Mouse (Mus musculus) lung, embryonic 15.5 days (tissue): ENCODE results near the gene Evc. TPM values are rescaled to one million over a fixed set of nuclear protein-coding genes. Genes with fewer than 3 reads are reported as not detected.
A peak's percentile ranks its signal among the peaks of the same experiment; 100 is the strongest.

Experiments used
- ATAC-seq: fragments of 200-750 bp; cut with Nextera tagmentation; 2 replicates; pipeline ENCODE4 v1.8.0; 2017; ENCODE audit warnings: moderate number of reproducible peaks, borderline replicate concordance; ENCODE audit not compliant: low FRiP score, low TSS enrichment; ENCODE audit errors: extremely low read depth
- H3K27ac ChIP-seq: fragments of 300-500 bp; sonication (generic); 2 replicates; pipeline ENCODE4 v1.5.1; 2015; ENCODE audit warnings: moderate library complexity, mild to moderate bottlenecking, inconsistent platforms
- H3K27me3 ChIP-seq: fragments of 300-500 bp; sonication (generic); 2 replicates; pipeline ENCODE4 v1.6.1; 2015; ENCODE audit warnings: inconsistent platforms
- H3K36me3 ChIP-seq: fragments of 300-500 bp; sonication (generic); 2 replicates; pipeline ENCODE4 v1.6.1; 2015; ENCODE audit warnings: inconsistent platforms
- H3K4me1 ChIP-seq: fragments of 300-500 bp; sonication (generic); 2 replicates; pipeline ENCODE4 v1.6.1; 2015; ENCODE audit warnings: inconsistent platforms
- H3K4me2 ChIP-seq: fragments of 300-500 bp; sonication (generic); 2 replicates; pipeline ENCODE4 v1.6.1; 2015; ENCODE audit warnings: inconsistent platforms, mild to moderate bottlenecking, moderate library complexity
- H3K4me3 ChIP-seq: fragments of 300-500 bp; sonication (generic); 2 replicates; pipeline ENCODE4 v1.5.1; 2015; ENCODE audit warnings: mild to moderate bottlenecking, inconsistent platforms
- H3K9ac ChIP-seq: fragments of 300-500 bp; sonication (generic); 2 replicates; pipeline ENCODE4 v1.6.1; 2015; ENCODE audit warnings: inconsistent platforms
- H3K9me3 ChIP-seq: fragments of 300-500 bp; sonication (generic); 2 replicates; pipeline ENCODE4 v1.6.1; 2016; ENCODE audit warnings: inconsistent platforms
- WGBS: fragments of 180-500 bp; shearing (Covaris S2); methylation state at CpG from one replicate; pipeline ENCODE4 v1.1.7; 2015; 5-methylcytosine and 5-hydroxymethylcytosine counted together
- polyA plus RNA-seq: library from polyadenylated mRNA; unstranded; fragments of >200 nt; fragmentation: Nextera tagmentation; extraction: Ambion mirVana; gene quantifications from 2 replicates; pipeline ENCODE4 v1.2.1, GENCODE M21; 2015

Evc gene
- polyA plus RNA-seq, 1 experiment from 2014 or later, result 19.8 TPM

- Histone ChIP-seq H3K9me3 (no peaks in the 10 kb centered on the region), H3K9ac (peak within 1 kb of the TSS; percentile 72), H3K4me3 (peak within 1 kb of the TSS; percentile 73), H3K4me2 (peak within 1 kb of the TSS; percentile 92), H3K36me3 (no peaks in the 10 kb centered on the region), H3K27me3 (no peaks in the 10 kb centered on the region), H3K27ac (peak within 1 kb of the TSS; percentile 78), H3K4me1 (peaks cover 37% of the 10 kb centered on the region)
- WGBS, result under 1% methylated on average over 27 of the region's 27 CpGs
- peak; percentile 83 for ATAC-seq
These were observed 1.6 kb upstream of the Evc start, which contains the start of gene Evc2 for GRCm38 (mm10) chr5:37338288-37338687. TSS of gene Evc2 (plus strand) at chr5:37338499.

DNA sequence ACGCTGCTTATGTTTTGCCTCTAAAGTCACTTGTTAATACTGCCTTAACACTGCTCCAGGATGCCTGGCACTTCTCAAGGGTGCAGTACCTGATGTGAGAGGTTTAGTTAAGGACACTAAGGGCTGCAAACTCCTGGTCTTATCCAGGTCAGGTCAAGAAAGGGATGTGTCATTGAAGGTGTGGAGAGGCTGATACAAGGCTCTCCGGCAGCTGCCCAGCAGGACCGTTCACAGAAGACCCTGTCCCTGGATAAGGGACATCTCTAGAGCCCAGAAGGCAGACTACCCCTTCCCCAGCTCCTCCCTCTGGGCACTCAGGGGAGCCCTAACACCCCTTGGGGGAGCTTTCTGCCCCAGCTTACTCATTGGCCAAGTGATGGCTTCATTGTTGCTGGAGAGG lies 1.0 kb upstream of the Evc start:
- Histone ChIP-seq H3K4me1 (peaks cover 37% of the 10 kb centered on the region), H3K27me3 (no peaks in the 10 kb centered on the region), H3K9me3 (no peaks in the 10 kb centered on the region), H3K9ac (peak overlapping the region; percentile 72), H3K4me2 (peak overlapping the region; percentile 92), H3K36me3 (no peaks in the 10 kb centered on the region), H3K4me3 (peak overlapping the region; percentile 73), H3K27ac (peak overlapping the region; percentile 78)
- 69% methylated on average over 3 of the region's 3 CpGs for WGBS
- ATAC-seq, result no peak

GRCm38 (mm10) chr5:37335061-37335460 lies 1.6 kb downstream of the Evc start:
- no peak for ATAC-seq
- 55% methylated on average over 3 of the region's 3 CpGs for WGBS
- no peak overlapping the region for H3K4me2 ChIP-seq

DNA sequence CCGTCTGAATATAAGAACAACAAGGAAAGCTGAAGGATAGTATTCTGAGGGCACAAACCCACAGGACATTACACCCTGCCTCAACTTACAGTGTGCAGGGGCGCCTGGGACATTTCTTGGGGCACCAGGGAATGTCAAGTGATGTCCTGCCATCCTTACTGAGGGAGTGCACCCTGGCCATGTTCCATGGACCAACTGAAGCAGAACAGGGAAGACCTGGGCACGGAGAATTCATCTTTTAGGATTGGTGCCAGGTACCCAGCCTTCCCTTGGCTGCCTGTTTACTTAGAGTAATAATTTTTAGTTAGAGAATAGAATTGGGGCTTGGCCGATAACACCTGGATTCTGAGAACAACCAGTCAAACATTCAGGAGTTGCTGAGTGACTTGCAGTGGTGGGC lies 4.6 kb downstream of the Evc start:
- H3K4me3 ChIP-seq, result no peak overlapping the region
- H3K36me3 ChIP-seq, result peaks cover 4% of the 10 kb centered on the region; the same call in 1 of the 2 replicates
- no peak overlapping the region for H3K27ac ChIP-seq
- no peaks in the 10 kb centered on the region for H3K9me3 ChIP-seq
- no peak overlapping the region for H3K9ac ChIP-seq
- WGBS, result 82% methylated on average over 4 of the region's 4 CpGs
- H3K4me2 ChIP-seq, result no peak overlapping the region
- no peaks in the 10 kb centered on the region for H3K27me3 ChIP-seq
- no peak for ATAC-seq
- peaks cover 12% of the 10 kb centered on the region for H3K4me1 ChIP-seq

More at GRCm38 (mm10) chr5:37335061-37335460, 1.6 kb downstream of the Evc start:
- Histone ChIP-seq H3K27ac (no peak overlapping the region), H3K36me3 (no peaks in the 10 kb centered on the region), H3K9ac (no peak overlapping the region), H3K9me3 (no peaks in the 10 kb centered on the region), H3K4me3 (no peak overlapping the region), H3K27me3 (no peaks in the 10 kb centered on the region), H3K4me1 (peaks cover 36% of the 10 kb centered on the region)

DNA sequence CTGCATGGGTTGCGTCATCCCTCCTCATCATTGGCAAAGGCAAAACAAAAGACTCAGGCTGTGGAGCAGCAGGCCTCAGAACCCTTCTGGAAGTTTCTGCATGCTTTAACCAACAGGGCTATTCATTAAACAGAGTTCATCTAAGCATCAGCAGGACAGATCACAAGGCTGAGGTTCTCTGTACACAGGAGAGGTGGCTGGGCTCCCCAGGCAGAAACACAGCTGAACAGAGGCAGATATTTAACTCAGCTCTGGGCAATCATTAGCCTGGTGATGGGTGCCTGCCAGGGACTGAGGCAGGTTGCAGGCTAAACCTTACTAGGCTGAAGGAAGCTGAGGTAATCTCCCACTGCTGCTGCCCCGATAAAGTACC lies 5.6 kb downstream of the Evc start:
- Histone ChIP-seq H3K4me2 (no peak overlapping the region), H3K27ac (no peak overlapping the region), H3K4me3 (no peak overlapping the region), H3K9ac (no peak overlapping the region), H3K9me3 (no peaks in the 10 kb centered on the region), H3K36me3 (peaks cover 6% of the 10 kb centered on the region; the same call in 1 of the 2 replicates), H3K4me1 (peaks cover 7% of the 10 kb centered on the region; the same call in 1 of the 2 replicates), H3K27me3 (no peaks in the 10 kb centered on the region)
- no peak for ATAC-seq
- WGBS, result 94% methylated on average over 2 of the region's 2 CpGs

GRCm38 (mm10) chr5:37330449-37331132 lies 6.1 kb downstream of the Evc start:
- H3K27ac ChIP-seq, result no peak overlapping the region
- H3K27me3 ChIP-seq, result no peaks in the 10 kb centered on the region
- no peak overlapping the region for H3K4me3 ChIP-seq
- no peak overlapping the region for H3K9ac ChIP-seq
- peaks cover 2% of the 10 kb centered on the region; the same call in 1 of the 2 replicates for H3K4me1 ChIP-seq
- no peak for ATAC-seq
- no peaks in the 10 kb centered on the region for H3K9me3 ChIP-seq
- no peak overlapping the region for H3K4me2 ChIP-seq
- H3K36me3 ChIP-seq, result peaks cover 11% of the 10 kb centered on the region; the same call in 1 of the 2 replicates
- 83% methylated on average over 8 of the region's 8 CpGs for WGBS

GRCm38 (mm10) chr5:37326675-37327074 lies 10.0 kb downstream of the Evc start:
- H3K27ac ChIP-seq, result no peak overlapping the region
- H3K4me3 ChIP-seq, result no peak overlapping the region
- ATAC-seq, result no peak
- H3K27me3 ChIP-seq, result no peaks in the 10 kb centered on the region
- peaks cover 18% of the 10 kb centered on the region for H3K36me3 ChIP-seq
- H3K4me1 ChIP-seq, result no peaks in the 10 kb centered on the region
- no peaks in the 10 kb centered on the region for H3K9me3 ChIP-seq
- no peak overlapping the region for H3K9ac ChIP-seq
- WGBS, result 85% methylated on average over 6 of the region's 6 CpGs
- no peak overlapping the region for H3K4me2 ChIP-seq

DNA sequence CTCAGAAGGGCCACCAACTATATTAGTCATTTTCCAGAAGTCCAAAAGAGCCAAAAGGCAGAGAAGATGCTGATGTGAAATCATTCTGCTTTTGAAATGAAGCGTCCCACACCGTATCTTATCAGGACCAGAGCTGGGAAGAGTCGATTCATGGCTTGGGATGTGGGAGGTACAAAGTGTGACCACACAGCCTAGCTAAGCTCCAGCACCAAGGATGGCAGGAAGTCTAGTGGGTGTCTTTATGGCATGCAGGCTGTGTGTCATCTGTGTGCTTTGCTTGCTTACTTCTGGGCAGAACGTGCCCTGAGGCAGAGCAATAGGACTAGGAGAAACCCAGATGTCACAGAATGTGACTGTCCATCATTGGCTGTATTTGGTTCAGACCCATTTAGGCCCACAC lies 15.9 kb downstream of the Evc start:
- no peaks in the 10 kb centered on the region for H3K9me3 ChIP-seq
- 86% methylated on average over 4 of the region's 4 CpGs for WGBS
- H3K27me3 ChIP-seq, result no peaks in the 10 kb centered on the region
- H3K4me3 ChIP-seq, result no peak overlapping the region
- H3K4me1 ChIP-seq, result no peaks in the 10 kb centered on the region
- no peak overlapping the region for H3K4me2 ChIP-seq
- H3K27ac ChIP-seq, result no peak overlapping the region
- peaks cover 16% of the 10 kb centered on the region for H3K36me3 ChIP-seq
- H3K9ac ChIP-seq, result no peak overlapping the region
- ATAC-seq, result no peak

DNA sequence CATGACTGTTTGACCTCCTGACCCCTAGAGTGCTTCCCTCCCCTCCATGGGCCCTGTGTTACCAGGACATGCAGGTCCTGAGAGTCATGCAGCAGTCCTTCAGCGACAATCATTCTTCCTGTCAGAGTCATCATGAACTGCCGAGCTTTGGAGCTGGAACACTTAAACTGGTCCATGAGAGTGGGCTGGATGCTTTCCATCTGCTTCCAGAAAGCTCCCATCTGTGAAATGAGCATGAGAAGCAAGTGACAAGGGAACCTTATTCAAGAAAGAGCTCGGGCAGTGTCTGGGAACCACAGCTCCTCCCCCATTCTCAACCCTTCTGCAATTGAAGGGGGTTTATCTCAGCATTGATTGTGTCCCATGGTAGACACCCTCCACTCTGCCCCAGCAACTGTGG lies 16.5 kb downstream of the Evc start:
- Histone ChIP-seq H3K4me1 (no peaks in the 10 kb centered on the region), H3K9me3 (no peaks in the 10 kb centered on the region), H3K27ac (no peak overlapping the region), H3K9ac (no peak overlapping the region), H3K36me3 (peaks cover 17% of the 10 kb centered on the region), H3K4me3 (no peak overlapping the region), H3K4me2 (no peak overlapping the region), H3K27me3 (no peaks in the 10 kb centered on the region)
- no peak for ATAC-seq
- 58% methylated on average over 3 of the region's 3 CpGs for WGBS

GRCm38 (mm10) chr5:37318715-37319114 lies 18.0 kb downstream of the Evc start:
- no peaks in the 10 kb centered on the region for H3K27me3 ChIP-seq
- ATAC-seq, result no peak
- no peak overlapping the region for H3K9ac ChIP-seq
- H3K4me1 ChIP-seq, result no peaks in the 10 kb centered on the region
- H3K4me2 ChIP-seq, result no peak overlapping the region
- 85% methylated on average over 6 of the region's 6 CpGs for WGBS
- no peak overlapping the region for H3K4me3 ChIP-seq
- H3K27ac ChIP-seq, result no peak overlapping the region
- peaks cover 26% of the 10 kb centered on the region for H3K36me3 ChIP-seq
- no peaks in the 10 kb centered on the region for H3K9me3 ChIP-seq

DNA sequence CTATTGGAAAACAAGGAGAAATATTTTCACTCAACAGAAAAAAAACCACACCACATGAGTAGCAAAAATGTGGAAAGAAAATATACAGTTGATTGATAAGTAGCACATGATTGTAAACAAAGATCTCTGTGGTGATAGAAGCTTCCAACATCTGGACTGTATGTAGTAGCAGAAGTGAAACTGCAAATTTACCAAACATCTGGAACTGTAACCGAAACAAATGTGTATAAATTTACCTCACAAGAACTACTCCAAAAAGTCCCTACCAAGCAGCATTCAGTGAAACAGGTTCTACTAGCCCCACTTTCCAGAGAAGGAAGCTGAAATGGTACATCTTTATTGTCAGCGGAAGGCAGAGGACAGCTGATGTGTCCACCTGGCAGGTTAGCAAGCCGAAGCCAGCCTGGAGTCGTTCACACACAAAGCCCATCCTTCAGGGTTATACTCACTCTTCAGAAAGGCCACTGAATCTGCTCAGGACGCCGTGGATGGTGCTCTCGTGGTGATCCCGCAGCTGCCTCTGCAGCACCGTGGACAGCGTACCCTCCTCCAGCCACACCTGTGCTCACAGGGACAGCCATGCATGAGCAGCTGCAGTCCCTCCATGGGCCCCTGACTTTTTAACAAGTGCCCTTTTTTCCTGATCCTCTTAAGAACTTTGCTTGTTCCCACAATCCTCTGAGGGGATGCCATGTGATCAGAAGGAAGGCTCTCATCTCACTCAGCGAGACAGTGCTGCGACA lies 23.5 kb downstream of the Evc start:
- 76% methylated on average over 12 of the region's 12 CpGs for WGBS
- peaks cover 23% of the 10 kb centered on the region for H3K36me3 ChIP-seq

GRCm38 (mm10) chr5:37310026-37310425 lies 26.7 kb downstream of the Evc start:
- no peak for ATAC-seq
- no peak overlapping the region for H3K27ac ChIP-seq
- H3K4me2 ChIP-seq, result no peak overlapping the region
- no peaks in the 10 kb centered on the region for H3K9me3 ChIP-seq
- peaks cover 11% of the 10 kb centered on the region; the same call in 1 of the 2 replicates for H3K36me3 ChIP-seq
- WGBS, result 78% methylated on average over 9 of the region's 9 CpGs
- no peaks in the 10 kb centered on the region for H3K27me3 ChIP-seq
- H3K4me1 ChIP-seq, result no peaks in the 10 kb centered on the region
- H3K9ac ChIP-seq, result no peak overlapping the region
- no peak overlapping the region for H3K4me3 ChIP-seq

More for the DNA sequence above, 23.5 kb downstream of the Evc start:
- H3K27me3 ChIP-seq, result no peaks in the 10 kb centered on the region
- H3K4me3 ChIP-seq, result no peak overlapping the region
- no peak overlapping the region for H3K27ac ChIP-seq
- no peak overlapping the region for H3K4me2 ChIP-seq
- H3K9ac ChIP-seq, result no peak overlapping the region
- ATAC-seq, result no peak
- H3K4me1 ChIP-seq, result no peaks in the 10 kb centered on the region
- H3K9me3 ChIP-seq, result no peaks in the 10 kb centered on the region
